Mouse (Mus musculus) kidney, postnatal 0 days (tissue): Measurements from ENCODE around the gene Hck. TPM values are rescaled to one million over a fixed set of nuclear protein-coding genes. Genes with fewer than 3 reads are reported as not detected.

Experiments used
- ATAC-seq: fragments of 200-750 bp; cut with Nextera tagmentation; replicated peaks from 2 replicates; pipeline ENCODE4 v1.8.0; 2017; ENCODE audit warnings: low read depth, moderate number of reproducible peaks, moderate TSS enrichment, moderate library complexity; ENCODE audit not compliant: low FRiP score
- DNase-seq: peaks from one replicate; pipeline ENCODE4 v3.0.0-alpha.2; 2016; ENCODE audit warnings: low spot score
- H3K27ac ChIP-seq: fragments of 300-500 bp; sonication (generic); 2 replicates; pipeline ENCODE4 v1.5.1; 2014; ENCODE audit warnings: mild to moderate bottlenecking
- H3K27me3 ChIP-seq: fragments of 300-500 bp; sonication (generic); 2 replicates; pipeline ENCODE4 v1.6.1; 2014; ENCODE audit warnings: low read length, mixed read lengths; ENCODE audit not compliant: insufficient read depth
- H3K36me3 ChIP-seq: fragments of 300-500 bp; sonication (generic); 2 replicates; pipeline ENCODE4 v1.6.1; 2014; ENCODE audit warnings: low read length, mixed read lengths; ENCODE audit not compliant: insufficient read depth
- H3K4me1 ChIP-seq: fragments of 300-500 bp; sonication (generic); replicated peaks from 2 replicates; pipeline ENCODE4 v1.6.1; 2014; ENCODE audit warnings: antibody characterized with exemption, low read length, mixed read lengths; ENCODE audit not compliant: insufficient read depth
- H3K4me2 ChIP-seq: fragments of 300-500 bp; sonication (generic); 2 replicates; pipeline ENCODE4 v1.6.1; 2014; ENCODE audit warnings: mild to moderate bottlenecking, low read length, moderate library complexity, mixed read lengths
- H3K4me3 ChIP-seq: fragments of 300-500 bp; sonication (generic); replicated peaks from 2 replicates; pipeline ENCODE4 v1.5.1; 2014; ENCODE audit warnings: low read depth, low read length
- H3K9ac ChIP-seq: fragments of 300-500 bp; sonication (generic); 2 replicates; pipeline ENCODE4 v1.6.1; 2014; ENCODE audit warnings: low read depth, low read length
- H3K9me3 ChIP-seq: fragments of 300-500 bp; sonication (generic); replicated peaks from 2 replicates; pipeline ENCODE4 v1.6.1; 2016; ENCODE audit warnings: low read length, inconsistent platforms, mixed read lengths
- CTCF ChIP-seq: IDR thresholded peaks from 2 replicates; pipeline ENCODE4 v1.5.1; 2016; ENCODE audit warnings: antibody characterized with exemption, low read depth, mild to moderate bottlenecking, moderate library complexity
- WGBS: fragments of 180-500 bp; shearing (Covaris S2); extraction: QIAGEN DNeasy Blood & Tissue Kit; methylation state at CpG from one replicate; pipeline ENCODE4 v1.1.7; 2014; 5-methylcytosine and 5-hydroxymethylcytosine counted together
- polyA plus RNA-seq: library from polyadenylated mRNA; unstranded; fragments of >200 nt; fragmentation: Nextera tagmentation; extraction: Ambion mirVana; gene quantifications from 2 replicates; pipeline ENCODE4 v1.2.1, GENCODE M21; 2015

The Hck gene
- polyA plus RNA-seq, 1 experiment from 2014 or later = 4.3 TPM

GRCm38 (mm10) chr2:153198485-153198884, 90.2 kb downstream of the Hck start:
- peaks cover 30% of the 10 kb centered on the region for H3K36me3 ChIP-seq

GRCm38 (mm10) chr2:153199114-153199513, 90.8 kb downstream of the Hck start:
- no peaks in the 10 kb centered on the region for H3K27me3 ChIP-seq
- no peak for DNase-seq
- H3K4me1 ChIP-seq = no peaks in the 10 kb centered on the region
- H3K27ac ChIP-seq = no peak overlapping the region
- no peak overlapping the region for H3K9ac ChIP-seq
- no peak for ATAC-seq
- WGBS = 93% methylated on average over 2 of the region's 2 CpGs
- H3K36me3 ChIP-seq = peaks cover 30% of the 10 kb centered on the region
- no peak overlapping the region for H3K4me3 ChIP-seq
- no peak for TF ChIP-seq CTCF
- no peak overlapping the region for H3K4me2 ChIP-seq
- H3K9me3 ChIP-seq = no peaks in the 10 kb centered on the region

More at GRCm38 (mm10) chr2:153198485-153198884, 90.2 kb downstream of the Hck start:
- DNase-seq (no peak), ATAC-seq (no peak)
- no peak for TF ChIP-seq CTCF
- H3K9me3 ChIP-seq = no peaks in the 10 kb centered on the region
- H3K4me1 ChIP-seq = no peaks in the 10 kb centered on the region
- no peak overlapping the region for H3K4me3 ChIP-seq
- no peak overlapping the region for H3K27ac ChIP-seq
- no peak overlapping the region for H3K9ac ChIP-seq
- 74% methylated on average over 5 of the region's 5 CpGs for WGBS
- no peaks in the 10 kb centered on the region for H3K27me3 ChIP-seq
- no peak overlapping the region for H3K4me2 ChIP-seq

Other genes starting within 250 kb of the Hck start
- gene Mylk2, start 197.1 kb upstream of the Hck start, polyA plus RNA-seq = 0.14 and 0.21 TPM in 2 replicates
- 9.4 and 10.4 TPM in 2 replicates for gene Foxs1, start 175.3 kb upstream of the Hck start, polyA plus RNA-seq
- 6.9 and 8.8 TPM in 2 replicates for gene Dusp15, start 156.8 kb upstream of the Hck start, polyA plus RNA-seq
- 0.64 and 0.75 TPM in 2 replicates for gene Ttll9, start 146.0 kb upstream of the Hck start, polyA plus RNA-seq
- gene Pdrg1, start 93.0 kb upstream of the Hck start, polyA plus RNA-seq = 103 and 109 TPM in 2 replicates
- gene Xkr7, start 76.6 kb upstream of the Hck start, polyA plus RNA-seq = not detected in 2 replicates
- 3.4 TPM in 2 replicates for gene Ccm2l, start 42.5 kb upstream of the Hck start, polyA plus RNA-seq
- gene Tm9sf4, start 52.8 kb downstream of the Hck start, polyA plus RNA-seq = 68.1 and 74.5 TPM in 2 replicates
- gene Tspyl3, start 117.0 kb downstream of the Hck start, polyA plus RNA-seq = 9.3 and 10.6 TPM in 2 replicates
- 7.8 and 8.2 TPM in 2 replicates for gene Plagl2, start 133.0 kb downstream of the Hck start, polyA plus RNA-seq
- gene Pofut1, start 133.1 kb downstream of the Hck start, polyA plus RNA-seq = 3.6 and 4.6 TPM in 2 replicates
- 6.0 and 6.7 TPM in 2 replicates for gene Kif3b, start 182.9 kb downstream of the Hck start, polyA plus RNA-seq
- gene Asxl1, start 237.4 kb downstream of the Hck start, polyA plus RNA-seq = 12.3 and 14.1 TPM in 2 replicates